Mouse (Mus musculus) stomach, postnatal 0 days (tissue): ENCODE results near the gene Hao2.

Experiments used
- CTCF ChIP-seq: IDR thresholded peaks from 2 replicates; pipeline ENCODE4 v1.5.1; 2016; ENCODE audit warnings: antibody characterized with exemption, low read depth, mild to moderate bottlenecking, moderate library complexity
- EP300 ChIP-seq: optimal IDR thresholded peaks from 2 replicates; pipeline ENCODE3; 2016; ENCODE audit warnings: antibody characterized with exemption

GRCm38 (mm10) chr3:98880216-98880615 lies 12.8 kb downstream of the Hao2 start:
- TF ChIP-seq EP300 = no peak
- TF ChIP-seq CTCF = no peak
